Mouse (Mus musculus) MEL (cell line): ENCODE data around the gene Ccdc183. TPM values are rescaled to one million over a fixed set of nuclear protein-coding genes. Genes with fewer than 3 reads are reported as not detected.

Source experiments
- DNase-seq: peaks from one replicate; pipeline ENCODE4 v3.0.0; 2011; ENCODE audit warnings: low read depth, low spot score
- H3K27ac ChIP-seq: 2 replicates; pipeline ENCODE4 v1.5.1; 2012; ENCODE audit warnings: low read depth, mild to moderate bottlenecking, control low read depth, low read length, moderate library complexity; ENCODE audit not compliant: control insufficient read depth
- H3K27me3 ChIP-seq, 2 experiments: fragments of 150-350 bp in 1 of 2; sonication (generic) in 1 of 2; 2 replicates each; pipeline ENCODE4 v1.6.1; 2012; ENCODE audit warnings: low read length in 2 of 2, mild to moderate bottlenecking in 2 of 2, improper control_type of control experiment in 1 of 2, moderate library complexity in 1 of 2; ENCODE audit not compliant: insufficient read depth in 2 of 2, control insufficient read depth in 1 of 2
- H3K36me3 ChIP-seq, 2 experiments: 2 replicates each; pipeline ENCODE4 v1.6.1; 2012 to 2014; ENCODE audit warnings: low read length in 2 of 2, improper control_type of control experiment in 1 of 2, inconsistent platforms in 1 of 2, mild to moderate bottlenecking in 1 of 2; ENCODE audit not compliant: insufficient read depth in 2 of 2, control insufficient read depth in 1 of 2
- H3K4me1 ChIP-seq, 2 experiments: fragments of 150-350 bp in 1 of 2; sonication (generic) in 1 of 2; 2 replicates each; pipeline ENCODE4 v1.6.1; 2012; ENCODE audit warnings: low read length in 2 of 2, improper control_type of control experiment in 1 of 2, mild to moderate bottlenecking in 1 of 2; ENCODE audit not compliant: insufficient read depth in 2 of 2, control insufficient read depth in 1 of 2
- H3K4me3 ChIP-seq, 2 experiments: fragments of 150-350 bp in 1 of 2; sonication (generic) in 1 of 2; 2 replicates each; pipeline ENCODE4 v1.5.1; 2012; ENCODE audit warnings: low read depth in 2 of 2, low read length in 2 of 2, mild to moderate bottlenecking in 2 of 2, moderate library complexity in 2 of 2, control low read depth in 1 of 2, improper control_type of control experiment in 1 of 2; ENCODE audit not compliant: control insufficient read depth in 1 of 2, insufficient read depth in 1 of 2
- H3K79me2 ChIP-seq: 2 replicates; pipeline ENCODE4 v1.6.1; 2012; ENCODE audit warnings: mild to moderate bottlenecking, low read length, moderate library complexity; ENCODE audit not compliant: control insufficient read depth, poor library complexity, insufficient read depth
- H3K9ac ChIP-seq: 2 replicates; pipeline ENCODE4 v1.6.1; 2012; ENCODE audit warnings: low read depth, mild to moderate bottlenecking, control low read depth, low read length, moderate library complexity; ENCODE audit not compliant: control insufficient read depth, poor library complexity, severe bottlenecking
- H3K9me3 ChIP-seq: fragments of 150-350 bp; sonication (generic); replicated peaks from 2 replicates; pipeline ENCODE4 v1.6.1; 2012; ENCODE audit warnings: mild to moderate bottlenecking, low read length, improper control_type of control experiment, moderate library complexity; ENCODE audit not compliant: insufficient read depth
- BHLHE40 ChIP-seq: IDR thresholded peaks from 2 replicates; pipeline ENCODE4 v1.6.1; 2012; ENCODE audit warnings: low read depth, mild to moderate bottlenecking, inconsistent platforms, low read length, improper control_type of control experiment, borderline replicate concordance
- CHD2 ChIP-seq: IDR thresholded peaks from 2 replicates; pipeline ENCODE4 v1.6.1; 2011; ENCODE audit warnings: low read length, improper control_type of control experiment
- CTCF ChIP-seq, 3 experiments: IDR thresholded peaks in 2 of 3; conservative IDR thresholded peaks in 1 of 3; 2 replicates each; pipeline ENCODE4 v1.5.1; 2011 to 2012; ENCODE audit warnings: low read length in 3 of 3, low read depth in 2 of 3, mild to moderate bottlenecking in 2 of 3, improper control_type of control experiment in 1 of 3, inconsistent platforms in 1 of 3, mixed read lengths in 1 of 3, moderate library complexity in 1 of 3; ENCODE audit not compliant: control insufficient read depth in 1 of 3, insufficient read depth in 1 of 3, poor library complexity in 1 of 3, severe bottlenecking in 1 of 3
- E2F4 ChIP-seq: IDR thresholded peaks from 2 replicates; pipeline ENCODE4 v1.6.1; 2011; ENCODE audit warnings: low read depth, low read length, improper control_type of control experiment, borderline replicate concordance
- ETS1 ChIP-seq: IDR thresholded peaks from 2 replicates; pipeline ENCODE4 v1.6.1; 2012; ENCODE audit warnings: low read depth, mild to moderate bottlenecking, inconsistent platforms, low read length, improper control_type of control experiment, moderate library complexity
- GABPA ChIP-seq: IDR thresholded peaks from 2 replicates; pipeline ENCODE4 v1.6.1; 2012; ENCODE audit warnings: low read depth, mild to moderate bottlenecking, inconsistent platforms, low read length, improper control_type of control experiment, moderate library complexity
- JUND ChIP-seq: IDR thresholded peaks from 2 replicates; pipeline ENCODE4 v1.6.1; 2011; ENCODE audit warnings: low read depth, mild to moderate bottlenecking, improper control_type of control experiment, low read length
- KAT2A ChIP-seq: conservative IDR thresholded peaks from 2 replicates; pipeline ENCODE4 v1.6.1; 2012; ENCODE audit warnings: low read depth, low read length, improper control_type of control experiment, inconsistent platforms
- MAZ ChIP-seq: IDR thresholded peaks from 2 replicates; pipeline ENCODE4 v1.6.1; 2012; ENCODE audit warnings: low read depth, mild to moderate bottlenecking, inconsistent platforms, low read length, improper control_type of control experiment
- MEF2A ChIP-seq: IDR thresholded peaks from 2 replicates; pipeline ENCODE4 v1.6.1; 2014; ENCODE audit warnings: low read depth, mild to moderate bottlenecking, inconsistent platforms, low read length, improper control_type of control experiment; ENCODE audit not compliant: poor library complexity, insufficient replicate concordance, severe bottlenecking; ENCODE audit errors: extremely low read depth
- NELFE ChIP-seq: IDR thresholded peaks from 2 replicates; pipeline ENCODE4 v1.6.1; 2011; ENCODE audit warnings: low read depth, low read length, improper control_type of control experiment
- NRF1 ChIP-seq: IDR thresholded peaks from 2 replicates; pipeline ENCODE4 v1.6.1; 2014; ENCODE audit warnings: low read depth, mild to moderate bottlenecking, inconsistent platforms, low read length, improper control_type of control experiment, moderate library complexity; ENCODE audit not compliant: poor library complexity, insufficient read depth, severe bottlenecking
- POLR2AphosphoS2 ChIP-seq: IDR thresholded peaks from 2 replicates; pipeline ENCODE4 v1.6.1; 2011; ENCODE audit warnings: low read length, improper control_type of control experiment
- POLR2AphosphoS5 ChIP-seq: IDR thresholded peaks from 2 replicates; pipeline ENCODE4 v1.6.1; 2012; ENCODE audit warnings: low read depth, borderline replicate concordance, mild to moderate bottlenecking, inconsistent platforms, low read length, moderate library complexity, mixed read lengths
- SIN3A ChIP-seq: IDR thresholded peaks from 2 replicates; pipeline ENCODE4 v1.6.1; 2012; ENCODE audit warnings: low read length, improper control_type of control experiment, inconsistent platforms
- TCF12 ChIP-seq: IDR thresholded peaks from 2 replicates; pipeline ENCODE4 v1.6.1; 2014; ENCODE audit warnings: low read depth, mild to moderate bottlenecking, inconsistent platforms, low read length, improper control_type of control experiment, moderate library complexity
- UBTF ChIP-seq: IDR thresholded peaks from 2 replicates; pipeline ENCODE4 v1.6.1; 2012; ENCODE audit warnings: low read depth, mild to moderate bottlenecking, inconsistent platforms, low read length, improper control_type of control experiment, moderate library complexity, borderline replicate concordance; ENCODE audit not compliant: insufficient read depth
- USF1 ChIP-seq: IDR thresholded peaks from 2 replicates; pipeline ENCODE4 v1.6.1; 2014; ENCODE audit warnings: low read depth, mild to moderate bottlenecking, inconsistent platforms, low read length, improper control_type of control experiment, moderate library complexity
- USF2 ChIP-seq, 2 experiments: IDR thresholded peaks; 2 replicates each; pipeline ENCODE4 v1.6.1; 2011 to 2012; ENCODE audit warnings: improper control_type of control experiment in 2 of 2, low read length in 2 of 2, borderline replicate concordance in 1 of 2, inconsistent platforms in 1 of 2, low read depth in 1 of 2, mild to moderate bottlenecking in 1 of 2; ENCODE audit not compliant: insufficient read depth in 1 of 2
- ZC3H11A ChIP-seq: IDR thresholded peaks from 2 replicates; pipeline ENCODE4 v1.6.1; 2012; ENCODE audit warnings: low read depth, mild to moderate bottlenecking, inconsistent platforms, low read length, improper control_type of control experiment
- ZMIZ1 ChIP-seq: IDR thresholded peaks from 2 replicates; pipeline ENCODE4 v1.6.1; 2012; ENCODE audit warnings: low read depth, mild to moderate bottlenecking, inconsistent platforms, low read length, improper control_type of control experiment, moderate library complexity
- ZNF384 ChIP-seq: IDR thresholded peaks from 2 replicates; pipeline ENCODE4 v1.6.1; 2012; ENCODE audit warnings: low read depth, mild to moderate bottlenecking, inconsistent platforms, low read length, improper control_type of control experiment
- polyA plus RNA-seq, 2 experiments: library from polyadenylated mRNA; stranded (reverse) in 1 of 2; unstranded in 1 of 2; fragments of >175 nt in 1 of 2; fragments of >200 nt in 1 of 2; gene quantifications; 2 replicates each; pipeline versions ENCODE4 v1.2.1 to v1.2.4; 2012; ENCODE audit warnings: low replicate concordance in 2 of 2, low read depth in 1 of 2; ENCODE audit not compliant: insufficient read length in 2 of 2, insufficient read depth in 1 of 2, missing spikeins in 1 of 2
- total RNA-seq: library from RNA; depleted of rRNA; stranded (reverse); fragments of 300-350 nt; gene quantifications from 2 replicates; pipeline ENCODE4 v1.2.3, GENCODE M21; 2012

Gene Ccdc183
- total and polyA plus RNA-seq, 3 experiments: 0.04 to 0.26 TPM; not detected in 1

- no peak overlapping the region for H3K9ac ChIP-seq
- no peak overlapping the region for H3K27ac ChIP-seq
- H3K9me3 ChIP-seq: no peaks in the 10 kb centered on the region
- H3K4me3 ChIP-seq: no peak overlapping the region
- H3K27me3 ChIP-seq: no peaks in the 10 kb centered on the region
- DNase-seq: no peak
- H3K79me2 ChIP-seq: peaks cover 3% of the 10 kb centered on the region
- peaks cover 0 to 14% of the 10 kb centered on the region in 2 experiments; a peak in 2 of 4 replicates for H3K36me3 ChIP-seq
- TF ChIP-seq NRF1 (no peak), NELFE (no peak), ZC3H11A (no peak), TCF12 (no peak), GABPA (no peak), ZNF384 (no peak), USF2 (IDR thresholded peaks at IDR 0.05; ENCODE audit: borderline replicate concordance in 1 of 2, insufficient read depth in 1 of 2, low read depth in 1 of 2, low read length in 2 of 2) (no peak), MEF2A (no peak), UBTF (no peak), E2F4 (no peak), ZMIZ1 (no peak)
- no peaks in the 10 kb centered on the region for H3K4me1 ChIP-seq
These were observed 17.4 kb downstream of the Ccdc183 start for GRCm38 (mm10) chr2:25600037-25600436.

GRCm38 (mm10) chr2:25598749-25599148 lies 18.7 kb downstream of the Ccdc183 start:
- Histone ChIP-seq H3K27me3 (no peaks in the 10 kb centered on the region), H3K27ac (no peak overlapping the region), H3K36me3 (peaks cover 0 to 15% of the 10 kb centered on the region in 2 experiments; a peak in 2 of 4 replicates), H3K79me2 (no peaks in the 10 kb centered on the region; the same call in 1 of the 2 replicates), H3K4me3 (no peak overlapping the region), H3K4me1 (no peaks in the 10 kb centered on the region), H3K9ac (no peak overlapping the region), H3K9me3 (no peaks in the 10 kb centered on the region)
- no peak for DNase-seq
- TF ChIP-seq USF1: no peak
- no peak for TF ChIP-seq MAZ
- no peak for TF ChIP-seq SIN3A
- TF ChIP-seq POLR2AphosphoS5: no peak
- no peak for TF ChIP-seq BHLHE40
- no peak for TF ChIP-seq JUND
- TF ChIP-seq KAT2A: no peak
- TF ChIP-seq CHD2: no peak
- TF ChIP-seq POLR2AphosphoS2: no peak
- TF ChIP-seq ETS1: no peak
- TF ChIP-seq CTCF (IDR thresholded peaks at IDR 0.05 in 2 of 3, conservative IDR thresholded peaks at IDR 0.05 in 1 of 3; ENCODE audit: control insufficient read depth in 1 of 3, insufficient read depth in 1 of 3, low read depth in 2 of 3, low read length in 3 of 3, poor library complexity in 1 of 3, severe bottlenecking in 1 of 3): no peak
- TF ChIP-seq ZNF384: no peak
